In genomic region chr11:51999611-52000289, GRCm38 (mm10) we compare ENCODE assay signal across 7 mouse cellular contexts. TPM values are rescaled to one million over a fixed set of nuclear protein-coding genes. Genes with fewer than 3 reads are reported as not detected.
DNase-seq lines count a peak whose midpoint lies in the region; TF ChIP-seq lines count a peak whose summit lies in the region.

No protein-coding gene starts in this region.

- intact Hi-C loops in left cerebral cortex, postnatal 14 days (cut with DNase I) = loop anchor here (5.0 kb wide), 1 partner anchor 98 kb away; the partner anchor contains the start of gene Ppp2ca

- H3K27ac ChIP-seq in hindbrain, embryonic 10.5 days = peak overlapping the region; percentile 99
- peak overlapping the region; percentile 82 for H3K27ac ChIP-seq in small intestine, adult 2 months (ENCODE audit: insufficient read depth, low read depth, low read length)

- TF ChIP-seq CTCF in small intestine, adult 2 months (IDR thresholded peaks at IDR 0.05; ENCODE audit: extremely low read depth, insufficient read length, insufficient replicate concordance, low read depth, low read length) = no peak

- peak; percentile 62 for DNase-seq in WW6 (ENCODE audit: low read depth, low spot score)
- peak; percentile 75 for DNase-seq in cerebellum, adult 9-10 months
- DNase-seq in forelimb bud, embryonic 11.5 days (ENCODE audit: low read depth, low spot score) = peak; percentile 76
- peak; percentile 65 for DNase-seq in hindbrain, embryonic 10.5 days (ENCODE audit: low spot score)
- peak; percentile 23 to 28 for DNase-seq in left cerebral cortex, postnatal 14 days (ENCODE audit: low spot score in 2 of 2)

- WGBS in hindbrain, embryonic 10.5 days = under 1% methylated on average over 29 of the region's 29 CpGs
- under 1% methylated on average over 29 of the region's 29 CpGs for WGBS in small intestine, adult 2 months

- H3K9me3 ChIP-seq in hindbrain, embryonic 10.5 days = no peaks in the 10 kb centered on the region
- no peaks in the 10 kb centered on the region for H3K9me3 ChIP-seq in megakaryocyte, embryonic 14.5 days

- H3K4me3 ChIP-seq in hindbrain, embryonic 10.5 days = peak overlapping the region; percentile 83
- H3K4me3 ChIP-seq in megakaryocyte, embryonic 14.5 days (replicated peaks) = peak overlapping the region; percentile 99
- H3K4me3 ChIP-seq in small intestine, adult 2 months (ENCODE audit: low read depth, low read length) = peak overlapping the region; percentile 89

- TF ChIP-seq POLR2A in small intestine, adult 2 months (IDR thresholded peaks at IDR 0.05; ENCODE audit: low read depth, low read length) = no peak

- H3K27me3 ChIP-seq in hindbrain, embryonic 10.5 days (ENCODE audit: insufficient read depth, poor library complexity, severe bottlenecking) = no peaks in the 10 kb centered on the region
- H3K27me3 ChIP-seq in megakaryocyte, embryonic 14.5 days (replicated peaks) = no peaks in the 10 kb centered on the region
- no peaks in the 10 kb centered on the region for H3K27me3 ChIP-seq in small intestine, adult 2 months (ENCODE audit: control insufficient read depth, insufficient read depth, low read length)

- peaks cover 40% of the 10 kb centered on the region for H3K4me1 ChIP-seq in hindbrain, embryonic 10.5 days (replicated peaks)
- H3K4me1 ChIP-seq in megakaryocyte, embryonic 14.5 days = peaks cover 43% of the 10 kb centered on the region
- peaks cover 2% of the 10 kb centered on the region; the same call in 1 of the 2 replicates for H3K4me1 ChIP-seq in small intestine, adult 2 months (ENCODE audit: control insufficient read depth, insufficient read depth, insufficient read length, low read length)

- peaks cover 33% of the 10 kb centered on the region for H3K36me3 ChIP-seq in hindbrain, embryonic 10.5 days
- H3K36me3 ChIP-seq in megakaryocyte, embryonic 14.5 days (replicated peaks; ENCODE audit: low read length) = peaks cover 37% of the 10 kb centered on the region
- H3K36me3 ChIP-seq in small intestine, adult 2 months (ENCODE audit: control insufficient read depth, insufficient read depth, low read length) = peaks cover 28% of the 10 kb centered on the region

RNA-seq across cellular contexts. Expression of gene Ube2b, which starts 0.8 kb away (rescaled TPM):
- polyA plus RNA-seq in hindbrain, embryonic 10.5 days (2016; fragmentation: Nextera tagmentation; extraction: Ambion mirVana) = 205 and 207 TPM in 2 replicates
- total RNA-seq in left cerebral cortex, postnatal 14 days (2021) = 100 to 1,000 TPM; 167 to 182 TPM
- 39.2 and 171 TPM in 2 replicates for polyA plus RNA-seq in megakaryocyte, embryonic 14.5 days (2012; ENCODE audit: insufficient read depth, low replicate concordance)
- 7.2 and 18.2 TPM in 2 replicates for polyA plus RNA-seq in small intestine, adult 2 months (2012; rRNA removed)

RNA-seq across cellular contexts. Expression of gene Cdkl3, which starts 4.3 kb away (rescaled TPM):
- 8.3 and 11.7 TPM in 2 replicates for polyA plus RNA-seq in hindbrain, embryonic 10.5 days (2016; fragmentation: Nextera tagmentation; extraction: Ambion mirVana)
- 10 to 100 TPM; 11.9 to 17.0 TPM for total RNA-seq in left cerebral cortex, postnatal 14 days (2021)
- polyA plus RNA-seq in megakaryocyte, embryonic 14.5 days (2012; ENCODE audit: insufficient read depth, low replicate concordance) = 1.3 TPM in 1 of 2 replicates, not detected in the other
- 0.09 and 0.24 TPM in 2 replicates for polyA plus RNA-seq in small intestine, adult 2 months (2012; rRNA removed)

RNA-seq across cellular contexts. Expression of gene Cdkn2aipnl, which starts 32.3 kb away (rescaled TPM):
- 133 and 134 TPM in 2 replicates for polyA plus RNA-seq in hindbrain, embryonic 10.5 days (2016; fragmentation: Nextera tagmentation; extraction: Ambion mirVana)
- total RNA-seq in left cerebral cortex, postnatal 14 days (2021) = 10 to 100 TPM; 32.8 to 32.9 TPM
- polyA plus RNA-seq in megakaryocyte, embryonic 14.5 days (2012; ENCODE audit: insufficient read depth, low replicate concordance) = 17.5 and 17.7 TPM in 2 replicates
- polyA plus RNA-seq in small intestine, adult 2 months (2012; rRNA removed) = 8.3 and 14.0 TPM in 2 replicates

Comparison
In these comparisons a context has a peak if more than half of its experiments do, and no peak if none do; other contexts are left out.
1. Peak in every context shown above with its lines: DNase-seq, H3K4me3 ChIP-seq and H3K27ac ChIP-seq.
2. DNase-seq: peak in every context shown above with its lines; median percentile 76 in forelimb bud, embryonic 11.5 days; 75 in cerebellum, adult 9-10 months; 65 in hindbrain, embryonic 10.5 days; 62 in WW6; 26 in left cerebral cortex, postnatal 14 days.